Mouse (Mus musculus): ENCODE measurements around the gene Hist1h2be.
A peak's percentile ranks its signal among the peaks of the same experiment; 100 is the strongest.
"Not testable (repeated sequence)": the region's sequence is repeated elsewhere in the genome, so short reads cannot be mapped to it uniquely, and the experiment has no call there.

Gene Hist1h2be

GRCm38 (mm10) chr13:23572218-23573033, 48.5 kb downstream of the Hist1h2be start:
- DNase-seq = no peak

GRCm38 (mm10) chr13:23571504-23572217, 49.3 kb downstream of the Hist1h2be start:
- not testable (repeated sequence) for DNase-seq

GRCm38 (mm10) chr13:23571022-23571503, 49.9 kb downstream of the Hist1h2be start, which contains the start of the genes Hist1h2ae and Hist1h2bg:
Gene Hist1h2ae (minus strand): TSS chr13:23571220.
Gene Hist1h2bg (plus strand): TSS chr13:23571396.
- DNase-seq = peak; percentile 63 to 78

- not testable (repeated sequence) for DNase-seq
Observed at GRCm38 (mm10) chr13:23570261-23571021, 50.5 kb downstream of the Hist1h2be start.

- DNase-seq = no peak
Observed at GRCm38 (mm10) chr13:23564482-23564881, 56.4 kb downstream of the Hist1h2be start.

GRCm38 (mm10) chr13:23562699-23563462, 58.0 kb downstream of the Hist1h2be start:
- no peak for DNase-seq

- DNase-seq = peak; percentile 81 to 91
Observed at GRCm38 (mm10) chr13:23561883-23562659, 58.9 kb downstream of the Hist1h2be start, which contains the start of gene Hist1h3e. Gene Hist1h3e (minus strand): TSS chr13:23562369.

- not testable (repeated sequence) for DNase-seq
Observed at GRCm38 (mm10) chr13:23561531-23561882, 59.4 kb downstream of the Hist1h2be start.

- not testable (repeated sequence) for DNase-seq
Observed at GRCm38 (mm10) chr13:23560699-23561098, 60.2 kb downstream of the Hist1h2be start.

- DNase-seq = no peak
Observed at GRCm38 (mm10) chr13:23556906-23557305, 64.0 kb downstream of the Hist1h2be start.

- DNase-seq = peak in 1 of 2 experiments; percentile 72
Observed at GRCm38 (mm10) chr13:23555839-23556416, 65.0 kb downstream of the Hist1h2be start.

- peak; percentile 81 to 89 for DNase-seq
Observed at GRCm38 (mm10) chr13:23554925-23555838, 65.7 kb downstream of the Hist1h2be start.

- no peak for DNase-seq
Observed at GRCm38 (mm10) chr13:23554393-23554792, 66.5 kb downstream of the Hist1h2be start.

GRCm38 (mm10) chr13:23552962-23553361, 68.0 kb downstream of the Hist1h2be start, which contains the start of gene Hist1h1d:
Gene Hist1h1d (plus strand): TSS chr13:23553262.
- DNase-seq = no peak

- DNase-seq = no peak
Observed at GRCm38 (mm10) chr13:23551931-23552914, 68.7 kb downstream of the Hist1h2be start.

- peak; percentile 77 to 88 for DNase-seq
Observed at GRCm38 (mm10) chr13:23551146-23551834, 69.6 kb downstream of the Hist1h2be start, which contains the start of gene Hist1h4f. Gene Hist1h4f (minus strand): TSS chr13:23551648.

- no peak for DNase-seq
Observed at GRCm38 (mm10) chr13:23550761-23551145, 70.2 kb downstream of the Hist1h2be start.

Data from thymus, adult 18-20 months (tissue).